Mouse (Mus musculus): ENCODE data around the gene March8.

March8 gene

GRCm38 (mm10) chr6:116371500-116371899 is 33.7 kb downstream of the March8 start:
- DNase-seq (ENCODE audit: low read depth in 2 of 2, low spot score in 2 of 2): no peak

GRCm38 (mm10) chr6:116374136-116374535 is 36.3 kb downstream of the March8 start:
- no peak for DNase-seq (ENCODE audit: low read depth in 2 of 2, low spot score in 2 of 2)

- DNase-seq (ENCODE audit: low read depth in 2 of 2, low spot score in 2 of 2): no peak
These were observed 36.8 kb downstream of the March8 start for GRCm38 (mm10) chr6:116374618-116375017.

- DNase-seq (ENCODE audit: low read depth in 2 of 2, low spot score in 2 of 2): no peak
These were observed 41.1 kb downstream of the March8 start for GRCm38 (mm10) chr6:116378892-116379291.

- DNase-seq (ENCODE audit: low read depth in 2 of 2, low spot score in 2 of 2): no peak
These were observed 42.3 kb downstream of the March8 start for GRCm38 (mm10) chr6:116380157-116380556.

GRCm38 (mm10) chr6:116381605-116382004 is 43.8 kb downstream of the March8 start:
- no peak for DNase-seq (ENCODE audit: low read depth in 2 of 2, low spot score in 2 of 2)

- no peak for DNase-seq (ENCODE audit: low read depth in 2 of 2, low spot score in 2 of 2)
These were observed 45.8 kb downstream of the March8 start for GRCm38 (mm10) chr6:116383582-116383981.

- no peak for DNase-seq (ENCODE audit: low read depth in 2 of 2, low spot score in 2 of 2)
These were observed 47.6 kb downstream of the March8 start for GRCm38 (mm10) chr6:116385194-116386044.

- DNase-seq (ENCODE audit: low read depth in 2 of 2, low spot score in 2 of 2): no peak
These were observed 48.2 kb downstream of the March8 start for GRCm38 (mm10) chr6:116386045-116386415.

- no peak for DNase-seq (ENCODE audit: low read depth in 2 of 2, low spot score in 2 of 2)
These were observed 48.7 kb downstream of the March8 start for GRCm38 (mm10) chr6:116386506-116386905.

GRCm38 (mm10) chr6:116388068-116388467 is 50.2 kb downstream of the March8 start:
- no peak for DNase-seq (ENCODE audit: low read depth in 2 of 2, low spot score in 2 of 2)

GRCm38 (mm10) chr6:116389481-116389880 is 51.7 kb downstream of the March8 start:
- no peak for DNase-seq (ENCODE audit: low read depth in 2 of 2, low spot score in 2 of 2)

GRCm38 (mm10) chr6:116394916-116395648 is 57.3 kb downstream of the March8 start:
- DNase-seq (ENCODE audit: low read depth in 2 of 2, low spot score in 2 of 2): no peak

GRCm38 (mm10) chr6:116397621-116398020 is 59.8 kb downstream of the March8 start:
- no peak for DNase-seq (ENCODE audit: low read depth in 2 of 2, low spot score in 2 of 2)

GRCm38 (mm10) chr6:116398136-116398535 is 60.3 kb downstream of the March8 start:
- no peak for DNase-seq (ENCODE audit: low read depth in 2 of 2, low spot score in 2 of 2)

- DNase-seq (ENCODE audit: low read depth in 2 of 2, low spot score in 2 of 2): no peak
These were observed 64.1 kb downstream of the March8 start for GRCm38 (mm10) chr6:116401746-116402423.

- DNase-seq (ENCODE audit: low read depth in 2 of 2, low spot score in 2 of 2): no peak
These were observed 64.6 kb downstream of the March8 start for GRCm38 (mm10) chr6:116402426-116402825.

- DNase-seq (ENCODE audit: low read depth in 2 of 2, low spot score in 2 of 2): no peak
These were observed 67.4 kb downstream of the March8 start for GRCm38 (mm10) chr6:116405243-116405642.

- no peak for DNase-seq (ENCODE audit: low read depth in 2 of 2, low spot score in 2 of 2)
These were observed 67.9 kb downstream of the March8 start for GRCm38 (mm10) chr6:116405715-116406114.

- DNase-seq (ENCODE audit: low read depth in 2 of 2, low spot score in 2 of 2): no peak
These were observed 68.3 kb downstream of the March8 start for GRCm38 (mm10) chr6:116406152-116406551.

GRCm38 (mm10) chr6:116406680-116407079 is 68.9 kb downstream of the March8 start:
- DNase-seq (ENCODE audit: low read depth in 2 of 2, low spot score in 2 of 2): no peak

- no peak for DNase-seq (ENCODE audit: low read depth in 2 of 2, low spot score in 2 of 2)
These were observed 69.4 kb downstream of the March8 start for GRCm38 (mm10) chr6:116407216-116407615.

Data from CD8-positive naive resting alpha-beta T cell, adult 2 months (primary cell).